Mouse (Mus musculus): ENCODE data around the gene Bptf.
A peak's percentile ranks its signal among the peaks of the same experiment; 100 is the strongest.

DNA sequence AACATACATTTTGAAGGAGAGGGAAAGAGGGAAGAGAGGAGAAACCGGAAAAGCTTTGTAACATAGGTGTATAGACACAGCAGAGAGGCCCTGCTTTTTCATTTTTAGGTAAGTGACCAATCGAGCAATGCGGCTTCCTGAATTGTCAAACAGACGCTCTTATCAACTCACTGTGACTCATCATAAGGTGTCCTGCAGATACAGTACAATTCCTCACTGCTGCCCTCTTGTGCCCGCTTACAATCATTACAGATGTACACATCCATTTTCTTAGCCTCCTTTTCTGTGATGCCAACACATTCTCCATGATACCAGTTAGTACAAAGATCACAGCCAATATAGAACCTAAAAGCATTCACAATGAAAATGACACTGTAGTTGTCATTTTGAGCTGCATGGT is 87.6 kb downstream of the Bptf start:
- no peak for TF ChIP-seq POLR2A (IDR thresholded peaks at IDR 0.05; ENCODE audit: low read depth, low read length)
- TF ChIP-seq CTCF (conservative IDR thresholded peaks at IDR 0.05 in 1 of 2, IDR thresholded peaks at IDR 0.05 in 1 of 2; ENCODE audit: low read depth in 2 of 2, low read length in 2 of 2), result peak; percentile 60 to 85
- no peak for TF ChIP-seq CHD2 (IDR thresholded peaks at IDR 0.05; ENCODE audit: low read length)
- no peak for TF ChIP-seq KAT2A (IDR thresholded peaks at IDR 0.05; ENCODE audit: insufficient replicate concordance, low read length)
- TF ChIP-seq E2F4 (IDR thresholded peaks at IDR 0.05; ENCODE audit: insufficient replicate concordance, low read depth, low read length), result no peak
- TF ChIP-seq ETS1 (conservative IDR thresholded peaks at IDR 0.05; ENCODE audit: low read depth, low read length), result no peak
- TF ChIP-seq EP300 (IDR thresholded peaks at IDR 0.05; ENCODE audit: low read length), result no peak
- TF ChIP-seq SIN3A (IDR thresholded peaks at IDR 0.05; ENCODE audit: low read length), result no peak
- no peak for TF ChIP-seq MAFK (IDR thresholded peaks at IDR 0.05; ENCODE audit: insufficient replicate concordance, low read length)
- TF ChIP-seq ZNF384 (IDR thresholded peaks at IDR 0.05; ENCODE audit: low read depth, low read length), result no peak
- TF ChIP-seq SMC3 (IDR thresholded peaks at IDR 0.05; ENCODE audit: low read depth, low read length), result peak; percentile 71
- no peak for TF ChIP-seq MXI1 (IDR thresholded peaks at IDR 0.05; ENCODE audit: low read depth, low read length)
- TF ChIP-seq USF1 (IDR thresholded peaks at IDR 0.05; ENCODE audit: low read depth, low read length), result no peak
- no peak for TF ChIP-seq USF2 (conservative IDR thresholded peaks at IDR 0.05; ENCODE audit: low read depth, low read length)

Data from CH12.LX (cell line).